ENCODE assay signal across 22 mouse cellular contexts in genomic region chr4:34889101-34889811, GRCm38 (mm10). TPM values are rescaled to one million over a fixed set of nuclear protein-coding genes. Genes with fewer than 3 reads are reported as not detected.
DNase-seq lines count a peak whose midpoint lies in the region; ATAC-seq and TF ChIP-seq lines count a peak whose summit lies in the region.
"Had no signal": no experiment of that assay in that cellular context is flagged by ENCODE, and none has a peak within 500 bp of the region (broad histone marks: within the 10 kb centered on the region; RNA-seq: fewer than 3 reads in every experiment).

No protein-coding gene starts in this region.

- no peak overlapping the region; the same call in 1 of the 2 replicates for H3K27ac ChIP-seq in intestine, postnatal 0 days (ENCODE audit: low read depth, low read length)
- H3K27ac ChIP-seq: forebrain, embryonic 15.5 days; hindbrain, embryonic 10.5 days; neural tube, embryonic 13.5 days; stomach, postnatal 0 days had no signal

- ATAC-seq in intestine, postnatal 0 days = peak; percentile 66
- ATAC-seq in megakaryocyte-erythroid progenitor cell, adult 5-6 weeks (replicated peaks; ENCODE audit: low FRiP score, low TSS enrichment, poor library complexity, severe bottlenecking) = peak; percentile 51
- ATAC-seq: forebrain, embryonic 15.5 days; midbrain, embryonic 16.5 days had no signal

- peaks cover 6% of the 10 kb centered on the region; the same call in 1 of the 2 replicates for H3K4me1 ChIP-seq in intestine, postnatal 0 days (replicated peaks; ENCODE audit: control insufficient read depth, insufficient read depth, low read length)

- TF ChIP-seq CTCF in intestine, postnatal 0 days (IDR thresholded peaks at IDR 0.05; ENCODE audit: low read depth) = no peak

- H3K9ac ChIP-seq in intestine, postnatal 0 days (ENCODE audit: low read depth, low read length) = no peak overlapping the region
- H3K9ac ChIP-seq: forebrain, embryonic 15.5 days; neural tube, embryonic 13.5 days had no signal

- H3K9me3 ChIP-seq in intestine, postnatal 0 days (ENCODE audit: control insufficient read depth) = no peaks in the 10 kb centered on the region
- H3K9me3 ChIP-seq: forebrain, embryonic 15.5 days; hindbrain, embryonic 10.5 days; neural tube, embryonic 13.5 days had no signal

- no peaks in the 10 kb centered on the region for H3K27me3 ChIP-seq in intestine, postnatal 0 days (replicated peaks; ENCODE audit: control insufficient read depth, insufficient read depth, low read length)

- no peak overlapping the region for H3K4me3 ChIP-seq in intestine, postnatal 0 days (ENCODE audit: low read depth, low read length)
- H3K4me3 ChIP-seq: forebrain, embryonic 15.5 days; hindbrain, embryonic 10.5 days; neural tube, embryonic 13.5 days had no signal

- 10% methylated on average over 15 of the region's 15 CpGs for WGBS in intestine, postnatal 0 days

- no peaks in the 10 kb centered on the region for H3K36me3 ChIP-seq in intestine, postnatal 0 days (ENCODE audit: control insufficient read depth, insufficient read depth)
- H3K36me3 ChIP-seq: forebrain, embryonic 15.5 days; hindbrain, embryonic 10.5 days; neural tube, embryonic 13.5 days had no signal

- DNase-seq in kidney, postnatal 4 days = peak; percentile 10 to 13
- DNase-seq in kidney, postnatal 36 days = no peak
- peak; percentile 63 for DNase-seq in R1 (ENCODE audit: low read depth, low spot score)
- no peak for DNase-seq in right cerebral cortex, postnatal 10 days (ENCODE audit: low spot score in 2 of 2)
- DNase-seq in Muller cell, postnatal 12 days (ENCODE audit: inconsistent ontology term) = no peak
- no peak for DNase-seq in cerebellum, adult 9-10 months
- DNase-seq: cerebellum, postnatal 36 days; gastrocnemius, postnatal 10 days; kidney, adult 18-20 months; kidney, postnatal 25 days; layer of hippocampus, postnatal 36 days; lung, postnatal 36 days; spleen, adult 18-20 months had no signal

- H3K4me2 ChIP-seq in intestine, postnatal 0 days (replicated peaks; ENCODE audit: low read depth) = peak overlapping the region; percentile 32
- H3K4me2 ChIP-seq: forebrain, embryonic 15.5 days; neural tube, embryonic 13.5 days had no signal

RNA-seq across cellular contexts. Expression of gene Cga, which starts 4.3 kb away (rescaled TPM):
- polyA plus RNA-seq in intestine, postnatal 0 days (2015; fragmentation: Nextera tagmentation; extraction: Ambion mirVana) = not detected in 2 replicates
- 2.5 TPM in 1 of 2 replicates, not detected in the other for total RNA-seq in megakaryocyte-erythroid progenitor cell, adult 5-6 weeks (2014; fragmentation: Nextera tagmentation)
- not detected in 2 replicates for total RNA-seq in megakaryocyte-erythroid progenitor cell, adult 5-6 weeks (2017)
- total RNA-seq: adrenal gland, postnatal 4 days; gastrocnemius, postnatal 10 days; layer of hippocampus, postnatal 36 days had no signal
- polyA plus RNA-seq: forebrain, embryonic 15.5 days; limb, embryonic 14.5 days had no signal

RNA-seq across cellular contexts. Expression of gene Zfp292, which starts 6.5 kb away (rescaled TPM):
- polyA plus RNA-seq in intestine, postnatal 0 days (2015; fragmentation: Nextera tagmentation; extraction: Ambion mirVana) = 8.0 and 8.7 TPM in 2 replicates
- 25.4 and 35.3 TPM in 2 replicates for total RNA-seq in megakaryocyte-erythroid progenitor cell, adult 5-6 weeks (2014; fragmentation: Nextera tagmentation)
- 21.8 and 37.4 TPM in 2 replicates for total RNA-seq in megakaryocyte-erythroid progenitor cell, adult 5-6 weeks (2017)

Comparison
In these comparisons a context has a peak if more than half of its experiments do, and no peak if none do; other contexts are left out.
1. DNase-seq: peak in kidney, postnatal 4 days (2 of 2) and R1 (single experiment); none in kidney, postnatal 36 days (0 of 2), right cerebral cortex, postnatal 10 days (0 of 2), Muller cell, postnatal 12 days (single experiment) and cerebellum, adult 9-10 months (single experiment).